Mouse (Mus musculus): ENCODE measurements at regions not wholly inside any gene's neighbourhood (a gene's known extent, or its start where the extent isn't known, plus 50 kb on each side); places are given as distances from the start of the nearest gene placed in this dataset.

DNA sequence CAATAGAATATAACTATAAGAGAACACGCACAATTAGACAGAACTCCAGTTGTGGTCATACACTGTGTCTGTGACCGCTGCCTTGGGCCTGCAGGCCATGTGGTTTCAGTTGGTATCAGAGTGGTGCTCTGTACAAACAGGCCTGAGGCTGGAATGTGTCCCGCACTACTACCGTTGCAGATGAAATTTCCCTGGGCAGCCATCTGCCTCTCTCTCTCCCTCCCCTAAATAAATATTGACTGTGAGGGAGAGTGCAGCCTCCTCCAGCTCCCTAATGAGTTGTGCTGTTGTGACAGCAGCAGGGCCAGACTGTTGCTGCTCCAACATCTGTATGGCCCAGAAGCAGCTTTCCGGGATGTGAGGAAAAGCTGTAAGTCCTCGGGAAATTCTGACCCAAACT, 146.7 kb downstream of the Hs3st3b1 start:
- no peak for DNase-seq

GRCm38 (mm10) chr11:63779371-63779770, 142.7 kb downstream of the Hs3st3b1 start:
- no peak for DNase-seq

GRCm38 (mm10) chr11:63781967-63782915, 139.8 kb downstream of the Hs3st3b1 start:
- DNase-seq, result no peak

- no peak for DNase-seq
Measured at GRCm38 (mm10) chr11:63785281-63785886, 136.7 kb downstream of the Hs3st3b1 start.

- DNase-seq, result no peak
Measured at GRCm38 (mm10) chr11:63785965-63786364, 136.1 kb downstream of the Hs3st3b1 start.

DNA sequence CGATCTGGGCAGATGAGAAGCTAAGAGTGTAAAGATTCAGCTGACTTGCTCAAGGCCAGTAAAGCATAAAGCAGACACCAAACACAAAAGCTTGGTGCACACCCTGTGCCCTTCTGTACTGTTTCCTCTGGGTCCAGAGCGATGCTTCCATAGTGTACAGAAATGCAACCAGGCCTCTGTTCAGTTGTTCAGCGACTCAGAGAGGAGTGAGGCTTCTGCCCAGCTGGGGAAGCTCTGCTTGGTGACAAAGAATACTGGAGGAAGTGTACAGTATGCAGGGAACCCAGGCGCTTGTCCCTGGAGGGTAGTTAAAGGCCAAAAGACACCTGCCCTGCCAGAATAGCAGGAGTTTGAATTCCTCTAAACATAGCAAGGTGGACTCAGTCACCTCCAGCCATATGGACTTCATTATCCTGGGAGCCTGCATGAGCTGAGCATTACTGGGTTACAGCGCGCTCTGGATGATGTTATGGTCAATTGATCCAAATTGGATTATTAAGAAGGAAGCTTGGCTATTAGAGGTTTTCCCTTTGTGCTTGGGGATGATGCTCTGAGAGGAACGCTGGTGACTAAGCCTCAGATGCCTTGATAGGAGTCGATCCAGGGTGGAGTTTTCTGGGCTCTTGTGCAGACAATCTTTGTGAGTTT, 132.5 kb downstream of the Hs3st3b1 start:
- DNase-seq, result no peak

DNA sequence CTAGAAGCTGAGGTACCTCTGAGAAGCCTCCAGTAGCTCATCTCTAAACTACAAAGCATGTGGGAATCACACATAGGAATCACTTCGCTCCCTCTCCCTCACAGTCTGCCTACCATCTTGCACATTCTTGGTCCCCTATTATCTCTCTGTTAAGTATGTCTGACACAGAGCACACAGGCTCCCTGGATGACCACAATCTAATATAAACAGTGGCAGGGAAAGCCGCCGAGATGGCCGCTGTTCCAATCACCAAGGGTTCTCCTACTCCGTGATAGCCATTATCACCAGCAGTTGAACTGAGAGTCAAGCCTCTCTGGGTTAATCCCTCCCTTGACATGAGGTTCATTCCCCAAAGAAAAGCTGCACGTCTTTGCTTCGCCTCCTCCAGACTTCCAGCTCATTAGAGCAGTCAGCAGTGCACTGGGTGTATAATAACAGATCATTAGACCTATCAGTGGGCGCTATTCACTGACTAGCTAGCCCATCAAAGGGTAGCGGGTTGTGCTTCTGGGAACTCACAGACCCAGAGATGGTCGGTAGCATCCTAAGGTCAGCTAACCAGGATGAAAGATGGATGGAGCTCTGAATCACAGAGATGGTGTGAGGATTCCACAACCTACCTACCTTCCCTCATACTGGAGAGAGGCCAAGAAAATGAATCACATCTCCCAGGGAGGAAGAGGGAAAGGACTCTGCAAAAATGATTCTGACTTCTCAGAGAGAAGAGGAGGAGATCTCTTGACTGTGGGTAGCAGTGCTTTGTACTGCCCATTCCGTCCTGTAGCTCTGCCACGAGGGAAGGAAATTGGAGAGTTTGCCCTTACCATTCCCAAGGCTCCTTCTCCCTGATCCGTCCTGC, 130.9 kb downstream of the Hs3st3b1 start:
- peak; percentile 19 for DNase-seq

GRCm38 (mm10) chr11:63793732-63794503, 128.2 kb downstream of the Hs3st3b1 start:
- DNase-seq, result no peak

- DNase-seq, result no peak
Measured at GRCm38 (mm10) chr11:63812146-63812545, 109.9 kb downstream of the Hs3st3b1 start.

GRCm38 (mm10) chr11:63822847-63823246, 99.2 kb downstream of the Hs3st3b1 start:
- no peak for DNase-seq

DNA sequence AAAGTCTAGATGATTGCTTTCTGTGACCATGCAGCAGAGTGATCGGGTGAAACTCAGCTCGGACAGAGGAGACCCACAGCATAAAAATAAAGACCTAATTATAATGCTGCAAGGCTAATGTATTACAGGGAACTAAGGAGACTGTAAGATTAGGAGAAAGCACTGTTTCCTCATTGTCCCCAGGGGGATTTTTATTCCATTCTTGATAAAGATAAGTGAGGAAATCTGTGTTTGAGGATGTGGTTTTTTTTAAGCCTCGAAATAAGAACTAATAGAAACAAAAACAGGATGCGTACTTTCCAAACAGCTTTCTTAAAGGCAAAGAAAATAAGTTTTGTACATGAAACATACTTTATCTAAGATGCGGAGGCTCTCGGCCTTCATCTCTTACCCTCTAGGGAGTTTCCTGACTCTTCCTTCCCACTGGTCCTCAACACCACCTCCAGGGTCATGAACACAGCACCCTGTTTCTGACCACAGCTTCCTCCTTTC, 94.8 kb downstream of the Hs3st3b1 start:
- no peak for DNase-seq

GRCm38 (mm10) chr11:63833480-63833879, 88.6 kb downstream of the Hs3st3b1 start:
- no peak for DNase-seq

- DNase-seq, result no peak
Measured at GRCm38 (mm10) chr11:63834140-63834539, 88.0 kb downstream of the Hs3st3b1 start.

DNA sequence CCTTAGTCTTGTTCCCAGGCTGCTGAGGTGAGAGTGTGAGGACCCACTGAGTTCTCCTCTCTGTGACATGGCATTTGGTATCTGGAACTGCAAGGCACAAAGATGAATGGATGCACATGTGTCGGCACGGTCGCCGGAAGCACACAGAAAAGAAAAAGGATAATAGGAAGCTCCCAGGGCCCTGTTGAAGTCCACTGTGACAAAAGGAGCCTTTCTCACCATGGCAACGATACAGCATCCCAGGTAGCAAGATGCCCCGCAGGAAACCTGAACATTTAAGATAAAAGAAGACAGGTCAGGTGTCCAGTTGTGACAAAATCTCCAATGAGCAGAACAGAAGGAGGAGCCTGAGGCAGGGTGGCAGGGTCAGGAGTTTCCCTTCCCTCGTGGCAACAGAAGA, 87.5 kb downstream of the Hs3st3b1 start:
- no peak for DNase-seq
